ENCODE assay signal across 13 mouse cellular contexts in genomic region chr10:84810030-84810849, GRCm38 (mm10). TPM values are rescaled to one million over a fixed set of nuclear protein-coding genes. Genes with fewer than 3 reads are reported as not detected.
DNase-seq lines count a peak whose midpoint lies in the region; ATAC-seq lines count a peak whose summit lies in the region.
"Had no signal": no experiment of that assay in that cellular context is flagged by ENCODE, and none has a peak within 500 bp of the region (broad histone marks: within the 10 kb centered on the region; RNA-seq: fewer than 3 reads in every experiment).

No protein-coding gene starts in this region.

- WGBS in hindbrain, embryonic 15.5 days = 63% methylated on average over 8 of the region's 8 CpGs
- WGBS in hindbrain, embryonic 11.5 days = 80% methylated on average over 8 of the region's 8 CpGs

- H3K9me3 ChIP-seq in hindbrain, embryonic 15.5 days = no peaks in the 10 kb centered on the region
- no peaks in the 10 kb centered on the region for H3K9me3 ChIP-seq in hindbrain, embryonic 11.5 days (ENCODE audit: control insufficient read depth, low read length)
- H3K9me3 ChIP-seq: heart, embryonic 13.5 days; limb, embryonic 15.5 days had no signal

- no peak overlapping the region for H3K27ac ChIP-seq in hindbrain, embryonic 15.5 days (replicated peaks)
- H3K27ac ChIP-seq in hindbrain, embryonic 11.5 days (ENCODE audit: low read depth, low read length) = no peak overlapping the region
- H3K27ac ChIP-seq: heart, embryonic 13.5 days; limb, embryonic 15.5 days; macrophage had no signal

- peak; percentile 37 for DNase-seq in adrenal gland, adult 2 months
- DNase-seq in adrenal gland, adult 18-20 months (ENCODE audit: low spot score in 2 of 2) = no peak
- no peak for DNase-seq in hindbrain, embryonic 11.5 days (ENCODE audit: low spot score)
- peak; percentile 8 for DNase-seq in right cerebral cortex, postnatal 4 days
- no peak for DNase-seq in right cerebral cortex, postnatal 25 days
- DNase-seq in urinary bladder, adult 18-20 months (ENCODE audit: low spot score in 2 of 2) = no peak
- no peak for DNase-seq in ovary, postnatal 36 days (ENCODE audit: low spot score)
- DNase-seq: kidney, adult 11 months had no signal

- H3K4me1 ChIP-seq in hindbrain, embryonic 15.5 days (replicated peaks) = 0 out of 2 replicates have a peak, but pooled peaks cover 4% of the 10 kb centered on the region
- H3K4me1 ChIP-seq in hindbrain, embryonic 11.5 days (replicated peaks; ENCODE audit: control insufficient read depth, insufficient read depth, low read length) = no peaks in the 10 kb centered on the region
- H3K4me1 ChIP-seq: heart, embryonic 13.5 days; limb, embryonic 15.5 days had no signal

- H3K27me3 ChIP-seq in hindbrain, embryonic 15.5 days = no peaks in the 10 kb centered on the region
- no peaks in the 10 kb centered on the region for H3K27me3 ChIP-seq in hindbrain, embryonic 11.5 days (ENCODE audit: control insufficient read depth, insufficient read depth, low read length)
- H3K27me3 ChIP-seq: heart, embryonic 13.5 days; limb, embryonic 15.5 days had no signal

- no peaks in the 10 kb centered on the region for H3K36me3 ChIP-seq in hindbrain, embryonic 15.5 days
- H3K36me3 ChIP-seq in hindbrain, embryonic 11.5 days (ENCODE audit: control insufficient read depth, insufficient read depth, low read length) = no peaks in the 10 kb centered on the region
- H3K36me3 ChIP-seq: heart, embryonic 13.5 days; limb, embryonic 15.5 days had no signal

- H3K4me2 ChIP-seq in hindbrain, embryonic 15.5 days = no peak overlapping the region
- H3K4me2 ChIP-seq in hindbrain, embryonic 11.5 days (replicated peaks; ENCODE audit: low read depth, low read length) = no peak overlapping the region
- H3K4me2 ChIP-seq: heart, embryonic 13.5 days; limb, embryonic 15.5 days had no signal

- no peak overlapping the region for H3K4me3 ChIP-seq in hindbrain, embryonic 15.5 days
- no peak overlapping the region for H3K4me3 ChIP-seq in hindbrain, embryonic 11.5 days (ENCODE audit: low read depth, low read length)
- H3K4me3 ChIP-seq: heart, embryonic 13.5 days; limb, embryonic 15.5 days had no signal

- ATAC-seq in hindbrain, embryonic 15.5 days (ENCODE audit: low FRiP score, low read depth) = peak; percentile 68
- no peak for ATAC-seq in hindbrain, embryonic 11.5 days (ENCODE audit: low FRiP score)

- H3K9ac ChIP-seq in hindbrain, embryonic 15.5 days = no peak overlapping the region
- no peak overlapping the region for H3K9ac ChIP-seq in hindbrain, embryonic 11.5 days (ENCODE audit: low read depth, low read length)
- H3K9ac ChIP-seq: heart, embryonic 13.5 days; limb, embryonic 15.5 days had no signal

RNA-seq across cellular contexts. Expression of gene Rfx4, which starts 54.4 kb away (rescaled TPM):
- total RNA-seq in adrenal gland, adult 2 months (2021) = under 1 TPM in 1 of 2 experiments, not detected in 1; 0.10 TPM
- 0.06 TPM in 1 of 2 replicates, not detected in the other for polyA plus RNA-seq in adrenal gland, adult 2 months (2012; rRNA removed)
- under 1 TPM in 1 of 2 experiments, not detected in 1; 0.16 TPM for total RNA-seq in adrenal gland, adult 18-20 months (2021)
- 18.0 and 23.7 TPM in 2 replicates for polyA plus RNA-seq in hindbrain, embryonic 15.5 days (2015; fragmentation: Nextera tagmentation; extraction: Ambion mirVana)
- 65.9 and 66.5 TPM in 2 replicates for polyA plus RNA-seq in hindbrain, embryonic 11.5 days (2014; fragmentation: Nextera tagmentation; extraction: Ambion mirVana)
- polyA plus RNA-seq: heart, embryonic 13.5 days; macrophage; small intestine, adult 2 months had no signal

Comparison
In these comparisons a context has a peak if more than half of its experiments do, and no peak if none do; other contexts are left out.
1. DNase-seq: peak in adrenal gland, adult 2 months (single experiment) and right cerebral cortex, postnatal 4 days (single experiment); none in adrenal gland, adult 18-20 months (0 of 2), hindbrain, embryonic 11.5 days (single experiment), right cerebral cortex, postnatal 25 days (single experiment), urinary bladder, adult 18-20 months (0 of 2) and ovary, postnatal 36 days (single experiment).
2. RNA of gene Rfx4, which starts 54.4 kb away (polyA plus RNA-seq): 65.9 to 66.5 TPM in hindbrain, embryonic 11.5 days and 18.0 to 23.7 TPM in hindbrain, embryonic 15.5 days; 0.06 TPM in adrenal gland, adult 2 months; every median in the first group is over 10 times any median in the second.